Mouse (Mus musculus) midbrain, embryonic 11.5 days (tissue): Measurements from ENCODE around the gene Cerk. TPM values are rescaled to one million over a fixed set of nuclear protein-coding genes. Genes with fewer than 3 reads are reported as not detected.
"Not testable (repeated sequence)": the region's sequence is repeated elsewhere in the genome, so short reads cannot be mapped to it uniquely, and the experiment has no call there.

Source experiments
- ATAC-seq: fragments of 200-750 bp; cut with Nextera tagmentation; 2 replicates; pipeline ENCODE4 v1.8.0; 2017; ENCODE audit warnings: moderate TSS enrichment, moderate library complexity; ENCODE audit not compliant: low FRiP score
- DNase-seq: peaks from one replicate; pipeline ENCODE4 v3.0.0; 2015; ENCODE audit warnings: low spot score; ENCODE audit errors: missing footprints
- H3K27ac ChIP-seq: fragments of 300-500 bp; sonication (generic); 2 replicates; pipeline ENCODE4 v1.5.1; 2014; ENCODE audit warnings: low read depth, low read length
- H3K27me3 ChIP-seq: fragments of 300-500 bp; sonication (generic); 2 replicates; pipeline ENCODE4 v1.6.1; 2014; ENCODE audit warnings: mild to moderate bottlenecking, low read length, moderate library complexity, mixed read lengths; ENCODE audit not compliant: control insufficient read depth, insufficient read depth
- H3K36me3 ChIP-seq: fragments of 300-500 bp; sonication (generic); 2 replicates; pipeline ENCODE4 v1.6.1; 2014; ENCODE audit warnings: mild to moderate bottlenecking, low read length, moderate library complexity, mixed read lengths; ENCODE audit not compliant: control insufficient read depth, insufficient read depth
- H3K4me1 ChIP-seq: fragments of 300-500 bp; sonication (generic); 2 replicates; pipeline ENCODE4 v1.6.1; 2014; ENCODE audit warnings: low read length; ENCODE audit not compliant: control insufficient read depth, insufficient read depth
- H3K4me2 ChIP-seq: fragments of 300-500 bp; sonication (generic); 2 replicates; pipeline ENCODE4 v1.6.1; 2014; ENCODE audit warnings: mild to moderate bottlenecking, moderate library complexity
- H3K4me3 ChIP-seq: fragments of 300-500 bp; sonication (generic); 2 replicates; pipeline ENCODE4 v1.5.1; 2014; ENCODE audit warnings: low read depth, low read length
- H3K9ac ChIP-seq: fragments of 300-500 bp; sonication (generic); 2 replicates; pipeline ENCODE4 v1.6.1; 2014; ENCODE audit warnings: low read length
- H3K9me3 ChIP-seq: fragments of 300-500 bp; sonication (generic); 2 replicates; pipeline ENCODE4 v1.6.1; 2016; ENCODE audit warnings: low read length; ENCODE audit not compliant: control insufficient read depth
- WGBS: fragments of 180-500 bp; shearing (Covaris S2); extraction: QIAGEN DNeasy Blood & Tissue Kit; methylation state at CpG from one replicate; pipeline ENCODE4 v1.1.7; 2014; 5-methylcytosine and 5-hydroxymethylcytosine counted together
- polyA plus RNA-seq: library from polyadenylated mRNA; unstranded; fragments of >200 nt; fragmentation: Nextera tagmentation; extraction: Ambion mirVana; gene quantifications from 2 replicates; pipeline ENCODE4 v1.2.1, GENCODE M21; 2014

The Cerk gene
- polyA plus RNA-seq, 1 experiment from 2014 or later = 17.3 TPM

DNA sequence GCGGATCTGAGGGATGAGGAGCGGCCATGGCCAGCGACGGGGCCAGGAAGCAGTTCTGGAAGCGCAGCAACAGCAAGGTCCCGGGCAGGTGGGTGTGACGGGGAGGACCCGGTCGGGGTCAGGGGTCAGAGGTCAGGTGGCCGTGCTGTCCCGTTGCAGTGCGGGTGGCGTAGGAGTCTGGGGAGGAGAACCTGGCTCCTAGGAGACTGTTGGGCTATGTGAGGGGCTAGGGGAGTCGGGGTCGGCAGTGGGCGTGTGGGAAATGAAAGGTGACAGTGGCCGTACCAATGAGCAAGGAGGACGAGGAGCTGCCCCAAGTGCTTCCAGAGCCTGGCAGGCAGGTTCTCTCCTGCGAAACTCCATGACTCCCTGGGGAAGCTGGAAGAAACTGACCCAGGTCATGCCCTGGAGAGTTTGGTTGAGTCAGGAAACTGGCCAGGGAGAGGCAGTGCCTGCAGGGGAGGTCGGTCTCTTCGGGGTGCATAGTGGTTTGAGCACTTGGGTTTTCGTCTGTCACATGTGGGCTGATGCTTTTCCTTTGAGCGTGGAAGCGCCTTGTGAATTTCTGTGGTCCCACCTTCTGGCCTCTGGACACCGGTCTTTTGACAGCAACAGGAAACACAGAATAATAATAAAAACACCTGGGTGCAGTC lies 28.7 kb upstream of the Cerk start:
- Histone ChIP-seq H3K4me2 (peak overlapping the region; percentile 88), H3K27ac (peak overlapping the region; percentile 1; the same call in 1 of the 2 replicates), H3K27me3 (no peaks in the 10 kb centered on the region), H3K4me3 (peak overlapping the region; percentile 69), H3K9me3 (no peaks in the 10 kb centered on the region), H3K9ac (peak overlapping the region; percentile 70), H3K36me3 (no peaks in the 10 kb centered on the region), H3K4me1 (peaks cover 16% of the 10 kb centered on the region)
- 16% methylated on average over 25 of the region's 25 CpGs for WGBS
- DNase-seq (no peak), ATAC-seq (no peak)

DNA sequence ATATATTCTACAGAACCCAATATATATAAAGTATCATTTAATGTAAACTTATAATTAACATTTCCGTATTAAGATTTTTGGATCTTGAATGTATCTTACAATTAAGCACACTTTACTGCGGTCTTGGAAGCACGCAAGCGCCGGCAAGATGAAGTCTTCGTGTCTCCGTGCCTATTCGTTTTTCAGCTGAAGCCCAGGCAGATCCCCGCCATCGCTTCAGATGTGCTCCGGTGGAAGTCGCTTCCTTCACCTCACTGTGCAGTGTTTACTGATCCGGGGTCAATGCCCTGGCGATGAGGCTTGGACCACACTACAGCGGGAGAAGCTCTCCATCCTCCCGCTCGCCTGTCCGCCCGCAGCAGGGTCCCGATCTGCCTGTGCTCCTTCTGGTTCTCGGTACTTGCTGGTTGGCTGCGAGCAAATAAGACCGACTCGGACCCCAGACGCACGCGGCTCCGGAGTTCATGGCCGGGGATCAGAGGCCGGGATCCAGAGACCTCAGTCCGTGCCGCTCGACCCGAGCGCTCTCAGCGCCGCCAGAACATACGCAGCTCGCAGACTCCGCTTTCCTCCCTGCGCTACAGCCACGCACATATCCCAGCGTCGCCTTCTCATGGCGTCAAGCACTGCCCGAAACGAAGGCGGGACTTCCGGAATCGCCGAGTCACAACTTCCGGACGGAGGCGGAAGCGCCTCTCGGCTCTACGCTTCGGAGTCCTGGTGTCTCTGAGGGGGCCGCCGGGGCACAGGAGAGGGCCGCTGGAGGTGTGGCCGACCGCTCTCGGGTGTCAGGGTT lies 28.0 kb upstream of the Cerk start, which contains the start of gene Tbc1d22a:
Gene Tbc1d22a (plus strand): TSS at position 707 of the 796 bp plus-strand sequence.
- Histone ChIP-seq H3K27me3 (no peaks in the 10 kb centered on the region), H3K9me3 (no peaks in the 10 kb centered on the region), H3K4me2 (peak within 1 kb of the TSS; percentile 88), H3K36me3 (no peaks in the 10 kb centered on the region), H3K4me3 (peak within 1 kb of the TSS; percentile 69), H3K9ac (peak within 1 kb of the TSS; percentile 70), H3K4me1 (peaks cover 16% of the 10 kb centered on the region), H3K27ac (peak within 1 kb of the TSS; percentile 55)
- 1% methylated on average over 64 of the region's 64 CpGs for WGBS
- peak; percentile 99 for DNase-seq
- peak; percentile 93 for ATAC-seq

DNA sequence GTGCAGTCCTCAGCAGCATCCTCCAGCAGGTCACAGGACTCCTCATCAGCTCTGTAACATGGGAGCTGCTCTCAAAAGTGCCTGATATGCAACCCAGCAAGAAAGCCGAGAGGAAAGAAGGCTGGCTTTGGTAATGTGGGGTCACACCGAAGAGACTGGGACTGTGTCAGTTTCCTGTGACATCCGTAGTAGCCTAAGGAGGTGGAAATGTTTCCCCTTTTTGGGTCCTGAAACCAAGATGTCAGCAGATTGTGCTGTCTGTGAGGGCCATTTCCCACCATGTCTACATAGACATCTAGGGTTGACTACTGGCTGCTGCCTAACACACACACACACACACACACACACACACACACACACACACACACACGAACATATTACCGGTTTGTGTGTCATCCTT lies 26.3 kb upstream of the Cerk start:
- H3K4me1 ChIP-seq = peaks cover 16% of the 10 kb centered on the region
- ATAC-seq, H3K9me3 ChIP-seq, H3K4me3 ChIP-seq, H3K27ac ChIP-seq, H3K27me3 ChIP-seq, H3K36me3 ChIP-seq, H3K9ac ChIP-seq, H3K4me2 ChIP-seq: not testable (repeated sequence)
- peak; percentile 17 for DNase-seq
- 94% methylated on average over 5 of the region's 5 CpGs for WGBS

DNA sequence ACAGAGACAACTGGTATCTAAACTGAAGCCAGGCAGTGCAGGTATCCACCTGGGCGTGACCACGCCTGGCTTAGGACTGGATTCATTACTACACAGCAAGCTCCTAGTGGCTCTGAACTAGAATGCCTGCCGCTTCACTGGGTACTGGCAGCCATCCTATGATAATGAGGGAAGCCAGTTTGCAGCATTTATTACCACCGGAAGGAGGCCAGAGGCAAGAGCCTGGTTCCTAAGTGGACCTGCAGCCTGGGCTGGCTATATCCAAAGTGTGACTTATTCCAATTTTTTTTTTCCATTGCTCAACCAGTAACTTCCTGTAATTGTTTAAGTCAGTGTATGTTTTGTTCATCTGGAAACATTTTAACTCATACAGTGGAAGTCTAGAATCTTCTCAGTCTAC lies 20.4 kb upstream of the Cerk start:
- ATAC-seq = no peak
- 79% methylated on average over 4 of the region's 4 CpGs for WGBS
- Histone ChIP-seq H3K9me3 (no peaks in the 10 kb centered on the region), H3K36me3 (no peaks in the 10 kb centered on the region), H3K4me1 (no peaks in the 10 kb centered on the region), H3K27me3 (no peaks in the 10 kb centered on the region), H3K4me2 (no peak overlapping the region), H3K4me3 (no peak overlapping the region), H3K27ac (no peak overlapping the region), H3K9ac (no peak overlapping the region)
- no peak for DNase-seq

DNA sequence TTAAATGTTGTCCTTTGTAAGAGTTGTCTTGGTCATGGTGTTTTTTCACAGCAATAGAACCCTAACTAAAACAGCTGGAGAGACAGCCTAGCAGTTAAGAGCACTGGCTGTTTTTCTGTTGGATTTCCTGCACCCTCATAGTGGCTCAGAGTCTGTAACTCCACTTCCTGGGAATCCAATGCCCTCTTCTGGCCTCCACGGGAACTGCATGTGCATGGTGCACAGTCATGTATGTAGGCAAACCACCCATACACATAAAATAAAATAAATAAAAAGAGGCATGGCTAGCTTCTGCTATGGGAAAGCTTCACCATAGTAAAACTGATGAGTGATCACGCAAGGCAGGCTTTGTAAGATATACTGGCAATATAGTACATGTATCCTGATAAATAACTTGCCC lies 19.4 kb upstream of the Cerk start:
- no peak overlapping the region for H3K27ac ChIP-seq
- no peaks in the 10 kb centered on the region for H3K36me3 ChIP-seq
- no peak for ATAC-seq
- H3K9ac ChIP-seq = no peak overlapping the region
- H3K4me1 ChIP-seq = no peaks in the 10 kb centered on the region
- WGBS = 44% methylated on average over 2 of the region's 2 CpGs
- no peaks in the 10 kb centered on the region for H3K27me3 ChIP-seq
- H3K4me2 ChIP-seq = no peak overlapping the region
- no peak for DNase-seq
- H3K9me3 ChIP-seq = no peaks in the 10 kb centered on the region
- no peak overlapping the region for H3K4me3 ChIP-seq

DNA sequence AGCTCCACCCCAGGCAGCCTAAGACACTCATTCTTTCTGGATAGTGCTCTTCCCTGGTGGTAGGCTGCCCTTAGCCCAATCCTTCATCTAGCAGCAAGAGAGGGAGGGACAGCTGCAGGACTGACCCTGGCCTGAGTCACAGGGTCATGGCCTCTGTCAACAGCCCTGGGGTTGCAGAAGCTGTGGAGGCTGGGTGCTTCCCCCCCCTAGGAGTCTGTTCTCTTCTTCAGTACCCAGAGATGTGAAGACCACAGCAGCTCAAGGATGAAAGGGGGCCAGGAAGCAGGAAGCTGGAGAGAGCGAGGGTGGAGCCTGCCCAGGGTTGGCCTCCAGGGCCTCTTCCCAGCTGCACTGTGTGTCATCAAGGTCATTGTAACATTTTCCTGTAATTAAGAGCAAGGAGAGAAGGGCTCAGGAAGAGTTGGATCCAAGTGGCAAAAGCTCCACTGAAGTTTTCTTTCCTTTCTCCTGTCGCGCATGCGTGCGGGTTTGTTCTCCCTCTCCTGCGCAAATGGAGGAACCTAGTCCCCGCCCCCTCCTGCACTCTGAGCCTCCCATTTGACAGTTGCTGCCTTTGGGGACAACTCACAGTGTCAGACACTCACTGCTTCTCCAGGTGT lies 18.1 kb upstream of the Cerk start:
- WGBS = 52% methylated on average over 7 of the region's 7 CpGs
- Histone ChIP-seq H3K9me3 (no peaks in the 10 kb centered on the region), H3K4me1 (no peaks in the 10 kb centered on the region), H3K4me3 (no peak overlapping the region), H3K4me2 (no peak overlapping the region), H3K27me3 (no peaks in the 10 kb centered on the region), H3K36me3 (no peaks in the 10 kb centered on the region), H3K27ac (no peak overlapping the region), H3K9ac (no peak overlapping the region)
- ATAC-seq (no peak), DNase-seq (no peak)

DNA sequence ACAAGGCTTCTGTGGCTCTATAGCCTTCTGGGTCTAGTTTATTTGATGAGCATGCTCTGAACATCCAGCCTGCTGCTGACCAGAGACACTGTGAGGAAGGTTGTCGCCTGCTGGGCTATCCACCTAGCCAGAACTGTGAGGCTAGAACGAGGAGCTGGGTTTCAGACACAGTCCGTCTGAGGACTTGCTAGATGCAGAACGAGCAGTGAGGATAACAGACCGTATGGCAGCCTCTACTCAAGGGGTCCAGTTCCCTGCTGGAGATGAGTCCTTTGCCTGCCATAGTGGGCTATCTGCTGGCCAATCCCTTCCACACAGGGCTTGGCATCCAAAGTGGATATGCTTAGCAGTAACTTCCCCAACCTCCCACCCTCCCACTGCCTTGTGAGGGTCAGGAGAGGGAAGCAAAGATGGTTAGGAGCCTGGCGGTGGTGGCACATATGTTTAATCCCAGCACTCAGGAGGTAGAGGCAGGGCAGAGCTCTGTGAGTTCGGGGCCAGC lies 17.4 kb upstream of the Cerk start:
- Histone ChIP-seq H3K36me3 (no peaks in the 10 kb centered on the region), H3K27ac (no peak overlapping the region), H3K4me1 (no peaks in the 10 kb centered on the region), H3K27me3 (no peaks in the 10 kb centered on the region), H3K4me2 (no peak overlapping the region), H3K4me3 (no peak overlapping the region), H3K9ac (no peak overlapping the region), H3K9me3 (no peaks in the 10 kb centered on the region)
- WGBS = 78% methylated on average over 7 of the region's 7 CpGs
- no peak for DNase-seq
- ATAC-seq = no peak

DNA sequence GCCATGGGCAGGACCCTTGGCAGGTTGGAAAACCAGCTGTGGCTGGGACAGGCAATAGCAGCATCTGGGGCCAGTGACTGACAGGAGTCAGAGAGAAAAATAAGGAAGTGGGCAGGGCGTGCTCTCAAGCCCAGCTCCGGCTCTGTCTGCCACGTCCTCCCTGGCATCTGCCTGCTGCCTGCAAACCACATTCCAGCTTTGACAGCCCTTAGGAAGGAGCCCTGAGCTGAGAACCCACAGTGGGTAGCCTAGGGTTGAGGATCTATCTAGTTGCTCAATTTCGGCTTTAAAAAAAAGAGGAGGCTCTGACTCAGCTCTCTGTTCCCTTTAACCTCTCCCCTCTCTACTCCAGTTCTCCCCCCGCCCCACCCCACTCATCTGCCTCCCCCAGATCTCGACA lies 16.7 kb upstream of the Cerk start:
- no peaks in the 10 kb centered on the region for H3K4me1 ChIP-seq
- WGBS = 55% methylated on average over 6 of the region's 6 CpGs
- no peak overlapping the region for H3K4me2 ChIP-seq
- no peaks in the 10 kb centered on the region for H3K9me3 ChIP-seq
- no peaks in the 10 kb centered on the region for H3K27me3 ChIP-seq
- ATAC-seq = no peak
- H3K9ac ChIP-seq = no peak overlapping the region
- no peaks in the 10 kb centered on the region for H3K36me3 ChIP-seq
- no peak overlapping the region for H3K4me3 ChIP-seq
- no peak for DNase-seq
- H3K27ac ChIP-seq = no peak overlapping the region; the same call in 1 of the 2 replicates
